Mouse (Mus musculus) MEL (cell line): ENCODE results near the gene Fgfr2. TPM values are rescaled to one million over a fixed set of nuclear protein-coding genes. Genes with fewer than 3 reads are reported as not detected.

ENCODE experiments used
- DNase-seq: peaks from one replicate; pipeline ENCODE4 v3.0.0; 2011; ENCODE audit warnings: low read depth, low spot score
- H3K27ac ChIP-seq: 2 replicates; pipeline ENCODE4 v1.5.1; 2012; ENCODE audit warnings: low read depth, mild to moderate bottlenecking, control low read depth, low read length, moderate library complexity; ENCODE audit not compliant: control insufficient read depth
- H3K27me3 ChIP-seq, 2 experiments: fragments of 150-350 bp in 1 of 2; sonication (generic) in 1 of 2; 2 replicates each; pipeline ENCODE4 v1.6.1; 2012; ENCODE audit warnings: low read length in 2 of 2, mild to moderate bottlenecking in 2 of 2, improper control_type of control experiment in 1 of 2, moderate library complexity in 1 of 2; ENCODE audit not compliant: insufficient read depth in 2 of 2, control insufficient read depth in 1 of 2
- H3K36me3 ChIP-seq, 2 experiments: 2 replicates each; pipeline ENCODE4 v1.6.1; 2012 to 2014; ENCODE audit warnings: low read length in 2 of 2, improper control_type of control experiment in 1 of 2, inconsistent platforms in 1 of 2, mild to moderate bottlenecking in 1 of 2; ENCODE audit not compliant: insufficient read depth in 2 of 2, control insufficient read depth in 1 of 2
- H3K4me1 ChIP-seq, 2 experiments: fragments of 150-350 bp in 1 of 2; sonication (generic) in 1 of 2; 2 replicates each; pipeline ENCODE4 v1.6.1; 2012; ENCODE audit warnings: low read length in 2 of 2, improper control_type of control experiment in 1 of 2, mild to moderate bottlenecking in 1 of 2; ENCODE audit not compliant: insufficient read depth in 2 of 2, control insufficient read depth in 1 of 2
- H3K4me3 ChIP-seq, 2 experiments: fragments of 150-350 bp in 1 of 2; sonication (generic) in 1 of 2; 2 replicates each; pipeline ENCODE4 v1.5.1; 2012; ENCODE audit warnings: low read depth in 2 of 2, low read length in 2 of 2, mild to moderate bottlenecking in 2 of 2, moderate library complexity in 2 of 2, control low read depth in 1 of 2, improper control_type of control experiment in 1 of 2; ENCODE audit not compliant: control insufficient read depth in 1 of 2, insufficient read depth in 1 of 2
- H3K79me2 ChIP-seq: 2 replicates; pipeline ENCODE4 v1.6.1; 2012; ENCODE audit warnings: mild to moderate bottlenecking, low read length, moderate library complexity; ENCODE audit not compliant: control insufficient read depth, poor library complexity, insufficient read depth
- H3K9ac ChIP-seq: 2 replicates; pipeline ENCODE4 v1.6.1; 2012; ENCODE audit warnings: low read depth, mild to moderate bottlenecking, control low read depth, low read length, moderate library complexity; ENCODE audit not compliant: control insufficient read depth, poor library complexity, severe bottlenecking
- H3K9me3 ChIP-seq: fragments of 150-350 bp; sonication (generic); replicated peaks from 2 replicates; pipeline ENCODE4 v1.6.1; 2012; ENCODE audit warnings: mild to moderate bottlenecking, low read length, improper control_type of control experiment, moderate library complexity; ENCODE audit not compliant: insufficient read depth
- CHD1 ChIP-seq: IDR thresholded peaks from 2 replicates; pipeline ENCODE4 v1.6.1; 2012; ENCODE audit warnings: low read depth, mild to moderate bottlenecking, inconsistent platforms, low read length, improper control_type of control experiment
- CHD2 ChIP-seq: IDR thresholded peaks from 2 replicates; pipeline ENCODE4 v1.6.1; 2011; ENCODE audit warnings: low read length, improper control_type of control experiment
- CTCF ChIP-seq, 3 experiments: IDR thresholded peaks in 2 of 3; conservative IDR thresholded peaks in 1 of 3; 2 replicates each; pipeline ENCODE4 v1.5.1; 2011 to 2012; ENCODE audit warnings: low read length in 3 of 3, low read depth in 2 of 3, mild to moderate bottlenecking in 2 of 3, improper control_type of control experiment in 1 of 3, inconsistent platforms in 1 of 3, mixed read lengths in 1 of 3, moderate library complexity in 1 of 3; ENCODE audit not compliant: control insufficient read depth in 1 of 3, insufficient read depth in 1 of 3, poor library complexity in 1 of 3, severe bottlenecking in 1 of 3
- E2F4 ChIP-seq: IDR thresholded peaks from 2 replicates; pipeline ENCODE4 v1.6.1; 2011; ENCODE audit warnings: low read depth, low read length, improper control_type of control experiment, borderline replicate concordance
- ETS1 ChIP-seq: IDR thresholded peaks from 2 replicates; pipeline ENCODE4 v1.6.1; 2012; ENCODE audit warnings: low read depth, mild to moderate bottlenecking, inconsistent platforms, low read length, improper control_type of control experiment, moderate library complexity
- GATA1 ChIP-seq: IDR thresholded peaks from 2 replicates; pipeline ENCODE4 v1.6.1; 2011; ENCODE audit warnings: low read depth, low read length, improper control_type of control experiment
- JUND ChIP-seq: IDR thresholded peaks from 2 replicates; pipeline ENCODE4 v1.6.1; 2011; ENCODE audit warnings: low read depth, mild to moderate bottlenecking, improper control_type of control experiment, low read length
- KAT2A ChIP-seq: conservative IDR thresholded peaks from 2 replicates; pipeline ENCODE4 v1.6.1; 2012; ENCODE audit warnings: low read depth, low read length, improper control_type of control experiment, inconsistent platforms
- MAFK ChIP-seq: IDR thresholded peaks from 2 replicates; pipeline ENCODE4 v1.6.1; 2011; ENCODE audit warnings: low read depth, mild to moderate bottlenecking, low read length, improper control_type of control experiment, borderline replicate concordance
- MAZ ChIP-seq: IDR thresholded peaks from 2 replicates; pipeline ENCODE4 v1.6.1; 2012; ENCODE audit warnings: low read depth, mild to moderate bottlenecking, inconsistent platforms, low read length, improper control_type of control experiment
- MEF2A ChIP-seq: IDR thresholded peaks from 2 replicates; pipeline ENCODE4 v1.6.1; 2014; ENCODE audit warnings: low read depth, mild to moderate bottlenecking, inconsistent platforms, low read length, improper control_type of control experiment; ENCODE audit not compliant: poor library complexity, insufficient replicate concordance, severe bottlenecking; ENCODE audit errors: extremely low read depth
- NELFE ChIP-seq: IDR thresholded peaks from 2 replicates; pipeline ENCODE4 v1.6.1; 2011; ENCODE audit warnings: low read depth, low read length, improper control_type of control experiment
- NRF1 ChIP-seq: IDR thresholded peaks from 2 replicates; pipeline ENCODE4 v1.6.1; 2014; ENCODE audit warnings: low read depth, mild to moderate bottlenecking, inconsistent platforms, low read length, improper control_type of control experiment, moderate library complexity; ENCODE audit not compliant: poor library complexity, insufficient read depth, severe bottlenecking
- SIN3A ChIP-seq: IDR thresholded peaks from 2 replicates; pipeline ENCODE4 v1.6.1; 2012; ENCODE audit warnings: low read length, improper control_type of control experiment, inconsistent platforms
- SMC3 ChIP-seq: IDR thresholded peaks from 2 replicates; pipeline ENCODE4 v1.6.1; 2011; ENCODE audit warnings: low read depth, low read length, improper control_type of control experiment
- TAL1 ChIP-seq: IDR thresholded peaks from 2 replicates; pipeline ENCODE4 v1.6.1; 2012; ENCODE audit warnings: mild to moderate bottlenecking, inconsistent platforms, low read length, moderate library complexity, mixed read lengths
- polyA plus RNA-seq, 2 experiments: library from polyadenylated mRNA; stranded (reverse) in 1 of 2; unstranded in 1 of 2; fragments of >175 nt in 1 of 2; fragments of >200 nt in 1 of 2; gene quantifications; 2 replicates each; pipeline versions ENCODE4 v1.2.1 to v1.2.4; 2012; ENCODE audit warnings: low replicate concordance in 2 of 2, low read depth in 1 of 2; ENCODE audit not compliant: insufficient read length in 2 of 2, insufficient read depth in 1 of 2, missing spikeins in 1 of 2
- total RNA-seq: library from RNA; depleted of rRNA; stranded (reverse); fragments of 300-350 nt; gene quantifications from 2 replicates; pipeline ENCODE4 v1.2.3, GENCODE M21; 2012

The Fgfr2 gene
- total and polyA plus RNA-seq, 3 experiments, result not detected

GRCm38 (mm10) chr7:130854684-130855292 lies 2268.4 kb downstream of the Fgfr2 start:
- H3K9me3 ChIP-seq, result no peaks in the 10 kb centered on the region
- DNase-seq, result no peak
- no peaks in the 10 kb centered on the region for H3K36me3 ChIP-seq
- H3K4me1 ChIP-seq, result no peaks in the 10 kb centered on the region
- H3K4me3 ChIP-seq, result no peak overlapping the region
- no peaks in the 10 kb centered on the region for H3K79me2 ChIP-seq
- TF ChIP-seq E2F4 (no peak), MAFK (no peak), CHD1 (no peak), MAZ (no peak), SIN3A (no peak), ETS1 (no peak), SMC3 (no peak)
- TF ChIP-seq, all 39 proteins: peak for 0
- Histone ChIP-seq H3K9ac (no peak overlapping the region), H3K27ac (no peak overlapping the region), H3K27me3 (no peaks in the 10 kb centered on the region)

- no peaks in the 10 kb centered on the region for H3K9me3 ChIP-seq
- no peak overlapping the region for H3K4me3 ChIP-seq
- H3K27me3 ChIP-seq, result no peaks in the 10 kb centered on the region
- no peaks in the 10 kb centered on the region for H3K36me3 ChIP-seq
- H3K79me2 ChIP-seq, result no peaks in the 10 kb centered on the region
- no peaks in the 10 kb centered on the region for H3K4me1 ChIP-seq
- H3K9ac ChIP-seq, result no peak overlapping the region
- DNase-seq, result no peak
- no peak overlapping the region for H3K27ac ChIP-seq
- TF ChIP-seq E2F4 (no peak), JUND (no peak), KAT2A (no peak)
Observed at GRCm38 (mm10) chr7:130847164-130847718, 2275.9 kb downstream of the Fgfr2 start.

GRCm38 (mm10) chr7:130839380-130840100 lies 2283.6 kb downstream of the Fgfr2 start:
- no peak overlapping the region for H3K27ac ChIP-seq
- no peaks in the 10 kb centered on the region for H3K4me1 ChIP-seq
- H3K27me3 ChIP-seq, result no peaks in the 10 kb centered on the region; a peak in 1 of 4 replicates
- no peaks in the 10 kb centered on the region for H3K79me2 ChIP-seq
- no peak for TF ChIP-seq CTCF (IDR thresholded peaks at IDR 0.05 in 2 of 3, conservative IDR thresholded peaks at IDR 0.05 in 1 of 3; ENCODE audit: control insufficient read depth in 1 of 3, insufficient read depth in 1 of 3, low read depth in 2 of 3, low read length in 3 of 3, poor library complexity in 1 of 3, severe bottlenecking in 1 of 3)
- no peak for TF ChIP-seq MEF2A
- TF ChIP-seq NRF1, result no peak
- TF ChIP-seq ETS1, result no peak
- no peak for TF ChIP-seq CHD2
- no peak for TF ChIP-seq MAZ
- no peak for TF ChIP-seq GATA1
- TF ChIP-seq MAFK, result no peak
- TF ChIP-seq TAL1, result no peak
- no peak for TF ChIP-seq NELFE
- no peaks in the 10 kb centered on the region for H3K9me3 ChIP-seq
- H3K4me3 ChIP-seq, result no peak overlapping the region
- no peak overlapping the region for H3K9ac ChIP-seq
- no peaks in the 10 kb centered on the region for H3K36me3 ChIP-seq
- no peak for DNase-seq
